Mouse (Mus musculus): ENCODE measurements around the gene Chsy1.

Chsy1 gene

DNA sequence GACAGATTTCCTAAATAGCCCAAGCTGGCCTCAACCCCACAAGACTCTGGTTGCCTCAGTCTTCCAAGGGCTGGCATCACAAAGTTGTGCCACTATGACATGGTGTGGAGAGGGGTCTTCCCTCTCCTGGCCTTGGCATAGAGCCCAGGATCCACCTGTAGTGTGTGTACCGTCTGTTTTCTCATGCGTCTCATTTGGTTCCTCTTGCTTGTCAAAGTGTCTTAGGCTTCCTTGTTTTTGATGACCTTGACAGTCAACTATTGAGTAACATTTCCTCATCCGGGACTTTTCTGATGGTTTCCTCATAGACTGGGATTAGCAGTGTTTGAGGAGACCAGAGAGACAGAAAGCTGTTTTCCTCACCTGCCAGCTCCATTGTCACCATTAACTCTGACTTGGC, 30.8 kb downstream of the Chsy1 start:
- peak; percentile 93 for DNase-seq

DNA sequence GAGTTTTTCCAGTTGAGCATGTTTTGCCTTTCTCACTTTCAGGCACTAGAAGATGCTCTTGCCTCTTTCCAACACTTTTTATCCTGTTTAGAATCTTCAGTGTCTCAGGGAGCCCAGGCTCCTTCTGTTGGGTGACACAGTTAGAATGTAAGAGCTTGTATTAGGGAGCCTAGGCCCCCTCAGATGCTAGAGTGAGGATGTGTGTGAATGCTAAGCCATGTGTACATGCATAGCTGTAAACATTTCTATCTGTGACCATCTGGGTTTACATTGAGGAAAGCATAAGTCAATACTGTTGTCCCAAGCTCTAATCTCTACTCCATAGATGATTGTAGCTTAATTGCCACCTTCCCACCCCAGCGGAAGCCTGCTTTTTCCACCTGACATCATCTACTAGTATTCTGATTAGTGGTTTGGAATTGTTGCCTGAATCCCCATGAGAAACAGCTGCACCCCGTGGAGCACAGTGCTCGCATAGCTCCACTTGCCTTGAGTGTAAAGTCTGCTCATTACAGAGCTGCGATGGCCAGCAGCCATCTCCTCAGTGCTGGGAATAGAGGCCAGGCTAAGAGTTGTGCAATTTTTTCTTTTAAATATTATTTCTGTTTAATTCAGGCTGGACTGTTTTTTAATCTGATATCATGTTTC, 31.7 kb downstream of the Chsy1 start:
- peak; percentile 88 for DNase-seq

DNA sequence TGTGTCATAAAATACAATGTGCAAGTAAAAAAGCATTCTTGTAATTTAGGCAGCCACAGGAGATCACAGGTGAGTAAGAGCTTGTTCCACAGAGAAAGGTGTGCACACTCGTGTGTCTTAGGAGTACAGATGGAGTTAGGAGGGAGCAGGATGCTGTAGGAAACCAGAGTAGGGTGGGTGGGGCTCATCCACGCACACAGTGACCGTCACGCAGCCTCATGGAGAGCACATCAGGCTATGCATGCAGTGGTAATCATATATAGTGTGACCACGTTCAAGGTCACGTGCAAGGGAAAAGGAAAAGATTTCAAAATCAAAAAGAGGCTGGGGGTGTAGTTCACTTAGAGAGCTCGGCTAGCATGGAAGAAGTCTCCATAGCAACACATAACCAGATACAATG, 33.2 kb downstream of the Chsy1 start:
- DNase-seq, result peak; percentile 64

DNA sequence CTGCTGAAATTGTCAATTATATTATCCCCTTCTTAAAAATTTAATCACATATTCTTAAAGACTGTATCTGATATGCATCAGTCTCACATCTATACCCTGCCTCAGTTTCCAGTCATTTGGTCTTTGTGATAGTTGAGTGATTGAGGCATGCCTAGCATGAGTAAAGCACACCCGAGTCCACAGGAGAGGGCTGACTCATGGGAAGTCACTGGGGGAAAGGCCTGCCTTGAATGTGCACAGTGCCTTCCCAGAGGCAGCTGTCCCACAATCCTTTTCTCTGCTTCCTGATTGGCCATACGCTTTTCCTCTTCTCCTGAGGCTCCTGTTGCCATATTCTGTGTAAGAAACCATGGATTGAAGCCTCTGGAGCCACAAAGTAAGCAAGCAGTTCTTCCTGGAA, 35.2 kb downstream of the Chsy1 start:
- DNase-seq, result peak; percentile 55

DNA sequence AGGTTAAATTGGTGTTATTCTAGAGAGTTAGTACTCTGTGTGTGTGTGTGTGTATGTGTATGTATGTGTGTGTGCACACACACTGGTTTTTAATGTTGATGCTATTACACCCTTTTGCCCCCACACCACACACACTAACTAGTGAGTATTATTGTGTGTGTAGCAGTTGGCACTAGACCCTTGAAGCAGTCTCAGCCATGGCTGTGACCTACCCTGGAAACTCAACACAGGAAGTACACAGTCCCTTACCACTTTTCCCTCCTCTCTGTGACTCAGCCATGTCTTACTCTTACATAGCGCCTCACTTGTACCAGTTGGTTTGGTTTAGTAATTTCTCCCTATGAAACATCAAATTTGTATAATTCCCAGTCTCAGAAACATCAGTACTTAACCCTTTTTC, 37.8 kb downstream of the Chsy1 start:
- peak; percentile 62 for DNase-seq

DNA sequence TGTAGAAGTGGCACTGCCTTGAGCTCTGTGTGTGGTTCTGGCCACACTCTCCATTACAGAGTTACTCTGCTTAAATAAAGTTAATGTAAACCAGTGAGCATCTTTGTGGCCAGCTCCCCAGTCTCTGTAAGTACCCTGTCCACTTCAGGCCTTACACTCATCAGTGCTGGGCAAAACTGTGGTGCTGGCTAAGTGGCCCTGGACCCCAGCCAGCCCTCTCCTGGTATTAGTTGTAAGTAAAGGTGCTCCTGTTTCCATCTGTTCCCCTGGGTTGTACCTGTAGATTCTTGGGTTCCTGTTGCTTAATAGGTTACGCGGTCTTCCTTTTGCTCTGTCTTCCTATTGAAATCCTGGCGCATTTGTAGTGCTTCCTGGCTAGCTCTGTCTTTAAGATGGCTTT, 38.5 kb downstream of the Chsy1 start:
- peak; percentile 87 for DNase-seq

DNA sequence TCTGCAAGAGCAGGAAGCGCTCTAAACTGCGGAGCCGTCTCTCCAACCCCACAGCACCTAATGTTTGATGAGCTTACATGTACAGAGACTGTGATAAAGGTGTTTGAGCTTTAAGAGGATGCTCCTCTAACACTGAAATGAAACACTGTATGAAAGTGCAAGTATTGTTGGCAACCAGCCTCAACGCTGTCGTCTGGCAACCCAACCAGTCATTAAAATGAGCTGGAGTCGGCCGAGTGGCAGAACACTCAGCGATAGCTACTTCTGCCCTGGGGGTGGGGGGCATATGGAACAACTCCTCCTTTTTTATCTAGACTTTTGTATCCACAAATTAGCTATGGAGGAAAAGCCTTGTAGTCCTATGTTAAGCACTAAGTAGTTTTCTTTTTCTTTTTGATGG, 40.2 kb downstream of the Chsy1 start:
- DNase-seq, result peak; percentile 71

DNA sequence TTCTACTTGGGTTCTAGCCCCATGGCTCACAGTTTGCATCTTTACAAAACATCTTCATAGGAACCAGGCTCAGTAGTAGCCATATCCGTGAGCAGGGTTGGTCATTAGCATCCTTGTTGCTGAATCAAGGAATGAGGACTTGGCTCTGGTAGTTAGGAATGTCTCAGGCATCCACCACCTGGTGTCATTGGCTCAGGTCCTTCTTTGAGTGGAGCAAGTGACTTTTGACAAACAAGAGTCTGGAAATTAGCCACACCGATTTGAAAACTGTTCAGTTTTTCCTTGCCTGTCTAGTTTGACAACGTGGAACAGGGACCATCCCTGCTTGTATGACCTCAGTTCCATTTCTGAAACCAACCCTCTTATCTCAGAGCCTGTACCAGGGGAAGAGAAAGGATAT, 41.1 kb downstream of the Chsy1 start:
- peak; percentile 55 for DNase-seq

DNA sequence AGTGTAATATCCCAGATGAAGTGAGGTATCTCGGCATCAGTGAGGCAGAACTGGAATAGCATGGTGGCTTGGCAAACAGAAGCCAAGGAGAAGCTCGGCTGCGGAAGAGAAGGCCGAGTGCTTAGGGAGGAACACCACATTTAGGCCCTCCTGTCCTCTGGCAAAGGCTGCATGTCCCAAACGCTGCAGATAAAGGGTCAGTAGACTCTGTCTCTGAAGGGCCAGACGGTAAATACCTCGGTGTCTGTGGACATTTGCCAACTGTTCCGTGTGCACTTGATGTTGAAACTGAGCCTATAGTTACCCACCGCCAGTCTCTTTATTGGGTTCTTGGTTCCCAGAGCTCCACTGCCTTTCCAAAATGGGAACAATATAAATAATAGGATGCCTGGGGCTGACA, 48.1 kb downstream of the Chsy1 start:
- peak; percentile 93 for DNase-seq

DNA sequence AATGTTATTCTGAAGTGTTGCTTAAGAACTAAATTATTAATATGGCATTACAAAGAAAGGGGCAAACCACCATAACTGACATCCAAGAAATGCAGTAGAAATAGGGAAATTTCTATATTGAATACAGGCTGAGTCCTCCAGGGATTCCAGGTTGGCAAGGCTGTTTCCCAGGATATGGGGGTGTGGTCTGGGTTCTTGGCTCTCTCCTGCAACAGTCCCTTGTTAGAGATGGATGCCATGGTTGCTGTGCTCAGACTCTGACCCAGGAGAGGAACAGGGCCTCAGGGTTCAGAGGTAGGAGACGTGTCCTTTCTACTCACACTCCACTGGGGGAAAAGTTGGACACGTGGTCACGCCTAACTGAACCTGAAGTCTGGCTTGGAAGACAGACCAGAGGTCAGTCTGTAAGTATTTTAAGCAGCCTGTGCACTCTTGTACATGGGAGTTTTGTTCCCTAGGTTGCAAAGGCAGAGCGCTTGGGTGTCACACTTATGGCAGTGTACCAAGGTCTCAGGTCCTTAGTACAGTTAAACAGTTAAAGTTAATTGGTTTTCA, 48.6 kb downstream of the Chsy1 start:
- peak; percentile 89 for DNase-seq

DNA sequence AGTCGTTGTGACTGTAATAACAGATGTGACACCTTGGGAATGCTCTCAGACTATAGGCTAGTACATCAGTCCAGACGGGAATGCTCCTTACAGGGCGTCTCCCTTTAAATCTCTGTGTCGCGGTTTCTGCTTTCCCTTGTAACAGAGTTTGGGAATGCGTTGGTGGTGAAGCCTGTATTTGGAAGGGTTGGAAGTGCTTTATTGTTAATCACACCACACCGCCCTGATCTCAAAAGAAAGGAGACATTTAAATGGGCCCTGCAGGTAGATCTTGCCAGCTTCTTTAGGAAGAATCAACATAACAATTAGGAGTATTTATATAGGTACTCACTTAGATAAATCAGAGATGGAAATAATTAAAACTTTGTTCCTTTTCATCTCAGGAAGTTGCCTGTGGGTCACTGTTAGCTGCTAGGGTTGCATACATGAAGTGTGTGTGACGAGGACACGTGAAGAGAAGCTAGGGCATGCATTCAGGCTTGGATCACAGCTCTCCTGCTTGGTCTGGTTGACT, 49.4 kb downstream of the Chsy1 start:
- DNase-seq, result peak; percentile 52

DNA sequence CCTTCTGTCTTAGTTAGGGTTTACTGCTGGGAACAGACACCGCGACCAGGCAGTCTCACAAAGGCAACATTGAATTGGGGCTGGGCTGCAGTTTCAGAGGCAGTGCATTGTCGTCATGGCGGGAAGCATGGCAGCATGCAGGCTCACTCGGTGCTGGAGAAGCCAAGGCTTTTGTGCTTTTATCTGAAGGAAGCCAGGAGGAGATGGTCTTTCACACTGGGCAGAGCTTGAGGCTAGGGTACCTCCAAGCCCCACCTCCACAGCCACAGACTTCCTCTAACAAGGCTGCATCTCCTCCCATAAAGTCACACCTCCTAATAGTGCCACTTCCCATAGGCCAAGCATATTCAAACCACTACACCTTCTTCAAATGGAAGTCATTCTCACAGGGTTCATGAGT, 50.6 kb downstream of the Chsy1 start:
- peak; percentile 64 for DNase-seq

DNA sequence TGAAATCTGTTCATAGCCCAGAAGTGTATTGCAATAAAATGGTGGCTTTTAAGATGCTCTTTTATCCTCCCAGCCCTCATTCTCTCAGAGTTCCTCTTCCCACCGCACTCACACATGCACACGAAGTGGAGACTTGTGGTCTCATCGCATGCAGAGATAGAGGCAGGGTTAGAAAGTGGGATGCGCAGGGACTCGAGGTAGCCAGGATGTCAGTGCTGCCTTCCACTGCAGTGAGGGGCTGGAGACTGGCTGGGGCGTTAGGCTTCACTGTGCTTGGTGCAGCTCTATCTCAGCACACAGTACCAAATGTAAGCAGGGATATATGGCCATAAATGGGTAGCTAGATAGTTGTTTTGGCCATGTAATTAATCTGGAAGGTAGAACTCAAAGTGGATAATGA, 52.5 kb downstream of the Chsy1 start:
- peak; percentile 71 for DNase-seq

DNA sequence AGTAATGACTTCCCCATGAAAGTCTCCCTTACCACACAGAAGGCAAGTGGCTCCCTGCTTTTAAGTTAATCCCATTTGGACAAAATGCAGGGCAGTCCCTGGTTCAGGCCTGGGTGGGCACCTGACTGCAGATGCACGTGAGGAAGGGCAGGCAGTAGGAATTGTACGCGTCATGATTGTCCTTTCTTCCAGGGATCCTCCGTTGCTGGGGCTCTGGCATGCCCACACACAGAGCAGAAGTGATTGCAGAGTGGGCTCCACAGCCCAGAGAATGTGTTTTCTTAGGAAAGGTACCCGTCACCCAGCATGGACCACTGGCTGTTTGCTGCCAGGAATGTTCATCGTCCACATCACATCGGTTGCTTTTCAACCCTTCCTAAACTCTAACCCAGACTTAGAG, 53.2 kb downstream of the Chsy1 start:
- peak; percentile 71 for DNase-seq

DNA sequence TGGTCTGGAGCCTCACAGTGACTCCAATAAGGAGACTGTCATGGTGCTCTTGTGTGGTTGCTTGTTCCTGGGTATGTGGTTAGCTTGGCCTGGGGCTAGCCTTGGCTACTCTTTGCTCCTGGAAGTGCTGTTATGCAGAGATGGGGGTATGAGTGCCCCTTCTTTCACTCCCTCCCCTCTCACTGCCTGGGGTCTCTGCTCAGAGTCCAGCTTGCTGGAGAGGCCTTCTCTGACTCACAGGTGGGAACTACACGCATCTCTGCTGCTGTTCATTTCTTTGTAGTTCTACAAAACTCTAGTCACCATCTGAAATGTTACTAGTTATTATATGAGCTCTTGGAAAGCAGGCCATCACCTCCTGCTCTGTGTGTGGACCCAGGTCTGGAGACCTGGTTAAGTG, 53.7 kb downstream of the Chsy1 start:
- peak; percentile 76 for DNase-seq

DNA sequence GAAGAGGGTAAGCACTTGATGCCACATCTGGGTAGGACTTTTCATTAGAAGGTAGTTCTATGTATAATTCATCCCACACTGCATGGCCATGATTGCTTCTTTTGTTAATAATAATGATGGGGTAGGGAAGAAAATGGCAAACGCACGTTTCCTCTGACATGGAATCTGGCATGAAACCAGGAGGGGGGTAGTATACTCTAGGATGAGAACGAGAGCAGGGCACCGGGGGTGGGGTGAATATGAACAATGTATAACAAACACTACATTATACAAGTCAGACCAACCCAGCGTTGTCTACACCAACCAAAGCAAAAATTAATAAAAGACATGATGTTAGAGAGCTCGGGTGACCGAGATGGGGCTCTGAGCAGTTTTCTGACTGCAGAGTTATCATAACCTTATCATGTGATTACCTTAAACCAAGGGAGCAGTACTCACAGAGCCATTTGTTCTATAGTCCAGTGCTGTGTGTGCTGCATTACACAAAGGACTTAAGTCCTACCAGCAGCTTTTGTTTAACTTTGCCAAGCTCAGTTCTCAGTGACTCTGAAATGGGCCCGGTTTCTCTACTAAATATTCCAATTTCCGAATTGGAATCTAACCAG, 55.2 kb downstream of the Chsy1 start:
- peak; percentile 54 for DNase-seq

DNA sequence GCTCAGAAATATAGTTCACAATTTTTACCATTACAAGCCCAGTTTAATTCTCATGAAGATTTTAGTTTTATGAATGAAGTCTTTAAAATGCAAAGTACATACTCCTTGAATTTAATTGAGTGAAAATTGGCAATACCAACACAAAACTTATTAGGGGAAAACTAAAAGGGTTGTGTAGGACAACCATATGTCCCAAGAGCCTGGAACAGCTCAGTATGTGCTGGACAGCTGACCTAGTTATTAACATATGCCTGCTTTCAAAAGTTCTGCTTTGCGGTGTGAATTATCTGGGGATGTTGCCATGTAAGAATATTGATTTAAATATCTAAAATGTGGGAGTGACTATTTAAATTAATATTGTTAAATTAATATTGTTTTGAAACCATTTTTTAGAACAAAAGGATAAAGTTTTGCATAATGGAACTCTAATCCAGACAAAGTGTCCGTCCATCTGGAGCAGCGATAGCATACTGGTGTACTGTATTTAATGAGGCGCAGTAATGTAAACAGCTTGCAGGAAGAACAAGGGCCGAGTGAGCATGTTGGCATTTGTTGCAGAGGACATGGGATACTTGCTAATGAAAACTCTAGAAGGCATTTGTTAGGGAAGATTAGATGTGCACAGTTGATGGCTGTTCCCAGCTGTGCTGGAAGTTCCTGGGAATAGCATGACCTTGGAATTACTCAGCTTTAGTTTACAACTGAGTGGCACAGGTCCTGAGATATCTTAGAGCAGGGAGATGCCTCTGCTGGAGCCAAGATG, 55.9 kb downstream of the Chsy1 start:
- peak; percentile 76 for DNase-seq

DNA sequence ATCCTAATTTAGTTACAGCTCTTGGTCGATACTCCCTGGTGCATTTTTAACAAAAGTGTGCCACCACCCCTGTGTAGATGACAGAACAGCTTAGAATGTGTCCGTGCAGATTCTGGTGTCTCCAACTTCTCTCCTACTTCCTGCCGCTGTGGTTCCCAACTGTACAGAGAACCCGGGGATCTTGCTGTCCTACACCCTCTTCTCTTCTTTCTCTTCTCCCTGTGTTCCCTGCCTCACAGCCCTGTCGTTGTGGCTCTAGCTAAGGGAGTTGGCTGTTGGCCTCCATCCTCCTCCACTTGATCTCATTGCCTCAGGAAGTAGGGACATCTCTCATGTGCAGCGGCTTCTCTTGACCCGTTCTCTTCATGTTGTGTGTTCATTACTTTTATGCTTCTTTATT, 59.6 kb downstream of the Chsy1 start:
- DNase-seq, result peak; percentile 59

DNA sequence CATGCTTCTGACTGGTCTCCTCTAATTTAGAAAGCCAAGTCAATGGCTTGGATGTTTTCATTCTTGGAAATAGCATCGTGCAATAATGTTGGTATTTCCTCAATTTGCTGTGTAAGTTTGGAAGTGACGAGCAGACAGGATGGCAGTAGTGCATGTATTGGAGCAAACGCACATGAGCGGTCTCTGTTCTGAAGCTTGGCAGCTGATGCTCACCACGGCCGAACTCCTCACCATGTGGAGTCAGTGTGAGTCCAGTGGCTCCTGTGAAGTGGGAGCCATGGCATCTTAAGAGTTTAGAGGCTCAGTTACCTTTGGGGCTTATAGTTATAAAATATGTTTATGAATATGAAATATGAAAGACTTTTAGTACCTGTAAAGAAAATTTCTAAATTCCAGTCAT, 60.2 kb downstream of the Chsy1 start:
- DNase-seq, result peak; percentile 53

DNA sequence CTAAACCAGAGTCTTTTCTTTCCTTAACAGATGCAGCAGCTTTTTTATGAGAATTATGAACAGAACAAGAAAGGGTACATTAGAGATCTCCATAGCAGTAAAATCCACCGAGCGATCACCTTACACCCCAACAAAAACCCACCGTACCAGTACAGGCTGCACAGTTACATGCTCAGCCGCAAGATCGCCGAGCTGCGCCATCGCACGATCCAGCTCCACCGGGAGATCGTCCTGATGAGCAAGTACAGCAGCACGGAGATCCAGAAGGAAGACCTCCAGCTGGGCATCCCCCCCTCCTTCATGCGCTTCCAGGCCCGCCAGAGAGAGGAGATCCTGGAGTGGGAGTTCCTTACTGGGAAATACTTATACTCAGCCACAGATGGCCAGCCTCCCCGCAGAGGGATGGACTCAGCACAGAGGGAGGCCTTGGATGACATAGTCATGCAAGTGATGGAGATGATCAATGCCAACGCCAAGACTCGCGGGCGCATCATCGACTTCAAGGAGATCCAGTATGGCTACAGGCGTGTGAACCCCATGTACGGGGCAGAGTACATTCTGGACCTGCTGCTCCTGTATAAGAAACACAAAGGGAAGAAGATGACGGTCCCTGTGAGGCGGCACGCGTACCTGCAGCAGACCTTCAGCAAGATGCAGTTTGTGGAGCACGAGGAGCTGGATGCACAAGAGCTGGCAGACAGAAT, 61.6 kb downstream of the Chsy1 start:
- peak; percentile 90 for DNase-seq

DNA sequence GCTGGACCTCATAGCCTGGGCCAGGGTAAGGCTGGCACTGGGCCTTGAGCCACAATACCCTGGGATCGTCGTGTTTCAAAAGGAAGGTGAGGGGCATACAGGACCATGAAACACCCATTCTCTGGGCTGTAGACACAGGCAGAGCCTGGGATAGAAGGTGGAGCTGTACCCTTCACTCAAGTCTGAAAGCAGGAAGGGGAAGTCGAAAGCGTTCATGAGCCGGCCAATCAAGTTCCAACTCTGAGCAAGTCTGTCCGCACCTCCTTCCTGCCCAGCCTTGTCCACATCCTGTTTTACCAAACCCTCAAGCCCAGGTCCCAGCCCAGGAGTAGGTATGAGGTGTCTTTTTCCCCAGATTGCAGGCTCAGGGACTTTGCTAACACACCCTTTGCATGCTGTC, 66.4 kb downstream of the Chsy1 start:
- peak; percentile 92 for DNase-seq

DNA sequence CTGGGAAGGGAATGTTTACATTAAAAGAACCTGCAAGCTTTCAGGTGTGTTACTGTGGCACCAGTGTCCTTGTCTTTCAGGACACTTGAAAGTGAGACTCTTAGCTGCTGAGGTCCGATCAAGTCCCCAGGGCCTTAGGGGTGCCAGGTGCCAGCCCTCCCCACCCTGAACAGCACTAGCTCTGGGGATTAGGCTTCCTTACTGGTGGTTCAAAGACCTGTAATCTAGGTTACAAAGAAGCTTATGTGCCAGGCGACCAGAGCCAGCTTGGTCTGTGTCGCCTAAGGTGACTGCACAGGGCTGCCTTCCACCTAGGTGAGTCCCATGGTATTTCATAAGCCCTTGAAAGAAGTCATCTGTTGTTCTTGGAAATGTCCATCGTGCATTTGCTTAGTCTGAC, 66.9 kb downstream of the Chsy1 start:
- DNase-seq, result peak; percentile 87

DNA sequence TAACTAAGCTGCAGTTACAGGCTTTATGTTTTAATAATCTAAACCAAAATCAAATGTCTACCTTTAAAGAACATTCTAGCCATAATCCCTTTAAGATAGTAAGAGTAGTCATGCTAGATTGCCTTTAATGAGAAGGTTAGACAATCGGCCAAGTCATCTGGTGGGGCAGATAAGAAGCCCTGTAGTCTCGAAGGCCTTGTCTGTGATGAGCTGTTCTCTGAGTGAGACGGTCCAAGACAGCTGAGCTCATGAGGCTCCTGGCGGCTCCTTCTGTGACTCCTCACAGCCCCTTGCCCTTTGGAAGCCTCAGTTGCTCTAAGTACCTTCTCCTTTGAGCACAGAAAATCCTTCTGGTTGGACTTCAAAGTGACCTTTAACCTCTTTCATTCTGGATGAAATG, 67.6 kb downstream of the Chsy1 start:
- peak; percentile 37 for DNase-seq
